Mouse (Mus musculus) spleen, adult 2 months (tissue): ENCODE measurements around the gene Prdx6.

Experiments
- CTCF ChIP-seq: fragments of 200-500 bp; IDR thresholded peaks from 2 replicates; pipeline ENCODE4 v1.5.1; 2011; ENCODE audit warnings: mild to moderate bottlenecking, inconsistent platforms; ENCODE audit not compliant: insufficient read depth, insufficient read length, insufficient replicate concordance; ENCODE audit errors: extremely low read depth
- POLR2A ChIP-seq: fragments of 200-500 bp; IDR thresholded peaks from 2 replicates; pipeline ENCODE4 v1.6.1; 2011; ENCODE audit warnings: low read depth, low read length, inconsistent platforms

- TF ChIP-seq POLR2A (no peak), CTCF (no peak)
Measured at GRCm38 (mm10) chr1:161258331-161258730, 7.3 kb upstream of the Prdx6 start.
